Mouse (Mus musculus) thymus, postnatal 25 days (tissue): Measurements from ENCODE around the gene Pigr.

Experiments
- DNase-seq: peaks from one replicate; pipeline ENCODE4 v3.0.0; 2022

The Pigr gene

DNA sequence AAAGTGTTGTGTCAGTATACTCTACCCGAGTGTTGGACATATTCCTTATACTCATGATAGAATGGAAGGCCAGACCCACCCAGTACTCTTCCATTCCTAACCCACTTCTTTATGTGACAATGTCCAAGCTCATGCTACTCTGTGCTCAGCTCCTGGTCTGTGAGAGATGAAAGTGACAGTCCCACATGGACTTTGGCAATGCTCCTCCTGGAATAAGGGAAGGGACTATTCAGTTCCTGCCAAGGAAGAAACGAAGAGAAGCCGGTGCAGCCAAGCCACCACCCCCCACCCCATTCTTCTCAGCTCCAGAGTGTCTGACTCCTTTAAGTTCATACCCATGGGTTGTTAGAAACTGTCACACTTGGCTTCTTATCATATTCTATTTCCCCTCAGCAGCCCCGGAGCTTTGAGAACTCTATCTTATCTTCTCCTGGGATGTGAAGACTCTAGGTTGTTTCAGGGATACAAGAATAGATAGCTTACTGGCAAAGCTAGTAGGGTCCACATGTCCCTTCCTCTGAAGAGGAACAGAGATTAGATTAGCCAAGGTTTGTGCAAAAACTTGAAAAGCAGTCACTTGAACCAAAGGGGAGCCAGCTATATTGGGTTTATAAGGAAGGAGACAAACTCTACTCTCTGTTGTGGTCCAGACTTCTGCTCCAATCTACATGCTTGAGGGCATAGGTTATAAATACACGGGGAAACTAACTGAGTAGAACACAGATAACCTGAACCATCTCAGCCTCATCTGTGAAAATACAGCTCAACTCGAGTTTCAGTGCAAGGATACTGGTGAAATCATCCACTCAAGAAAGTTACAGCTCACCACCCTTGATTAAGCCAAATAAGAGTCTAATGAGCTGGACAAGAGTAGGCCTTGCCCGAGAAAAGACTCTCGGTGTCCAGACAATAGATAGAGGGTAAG lies 3.7 kb downstream of the Pigr start:
- DNase-seq, result no peak

GRCm38 (mm10) chr1:130832230-130833149 lies 6.0 kb downstream of the Pigr start:
- DNase-seq, result no peak

GRCm38 (mm10) chr1:130835161-130835936 lies 8.9 kb downstream of the Pigr start:
- DNase-seq, result no peak

DNA sequence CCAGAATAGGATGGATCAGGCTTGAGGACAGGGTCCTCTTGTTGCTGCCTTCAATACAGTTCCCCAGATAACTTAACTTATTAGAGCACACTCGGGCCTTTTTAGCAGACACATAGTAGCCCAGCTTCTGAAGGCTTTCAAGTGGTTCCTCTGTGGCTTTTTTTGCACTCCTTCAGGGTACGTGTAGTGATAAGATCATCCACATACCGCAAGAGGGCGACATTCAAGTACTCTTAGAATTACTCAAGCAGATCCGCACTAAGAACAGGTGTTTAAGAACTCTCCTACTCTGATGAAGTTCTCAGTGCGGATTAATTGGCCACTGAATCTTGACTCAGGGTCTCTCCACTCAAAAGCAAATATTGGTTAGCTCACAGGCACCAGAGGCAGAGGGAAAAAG lies 11.8 kb downstream of the Pigr start:
- peak; percentile 66 for DNase-seq

GRCm38 (mm10) chr1:130840599-130841379 lies 14.3 kb downstream of the Pigr start:
- no peak for DNase-seq

- no peak for DNase-seq
Observed at GRCm38 (mm10) chr1:130841621-130842020, 15.1 kb downstream of the Pigr start.

DNA sequence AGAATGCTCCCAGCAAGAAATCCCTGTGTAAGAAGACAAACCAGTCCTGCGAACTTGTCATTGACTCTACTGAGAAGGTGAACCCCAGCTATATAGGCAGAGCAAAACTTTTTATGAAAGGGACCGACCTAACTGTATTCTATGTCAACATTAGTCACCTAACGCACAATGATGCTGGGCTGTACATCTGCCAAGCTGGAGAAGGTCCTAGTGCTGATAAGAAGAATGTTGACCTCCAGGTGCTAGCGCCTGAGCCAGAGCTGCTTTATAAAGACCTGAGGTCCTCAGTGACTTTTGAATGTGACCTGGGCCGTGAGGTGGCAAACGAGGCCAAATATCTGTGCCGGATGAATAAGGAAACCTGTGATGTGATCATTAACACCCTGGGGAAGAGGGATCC lies 18.0 kb downstream of the Pigr start:
- no peak for DNase-seq

DNA sequence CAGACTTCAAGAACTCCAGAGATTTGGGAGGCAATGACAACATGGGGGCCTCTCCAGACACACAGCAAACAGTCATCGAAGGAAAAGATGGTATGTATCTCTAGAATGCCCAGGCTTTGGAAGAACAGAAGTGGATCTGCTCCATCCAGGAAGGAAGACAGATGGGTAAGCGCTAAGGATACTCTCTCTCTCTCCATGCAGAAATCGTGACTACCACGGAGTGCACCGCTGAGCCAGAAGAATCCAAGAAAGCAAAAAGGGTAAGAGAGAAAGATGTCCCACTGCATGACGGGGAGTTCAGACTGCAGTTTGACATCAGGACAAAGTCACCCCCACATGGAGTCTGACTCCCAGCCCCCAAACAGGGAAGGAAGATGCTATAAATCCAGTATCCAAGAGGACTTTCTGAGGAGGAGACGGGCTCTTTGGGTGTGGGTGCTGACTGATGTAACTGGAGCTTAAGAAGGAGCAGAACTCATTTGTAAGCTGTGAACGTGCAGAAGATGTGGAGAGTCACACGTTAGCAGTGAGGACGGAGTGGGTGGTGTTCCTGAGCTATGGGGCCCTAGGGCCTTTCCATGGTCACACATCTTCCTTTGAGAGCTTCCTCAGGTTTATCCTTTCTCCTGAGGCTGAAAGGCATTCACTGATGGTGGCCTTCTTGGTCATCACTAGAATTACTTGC lies 23.2 kb downstream of the Pigr start:
- DNase-seq, result no peak

DNA sequence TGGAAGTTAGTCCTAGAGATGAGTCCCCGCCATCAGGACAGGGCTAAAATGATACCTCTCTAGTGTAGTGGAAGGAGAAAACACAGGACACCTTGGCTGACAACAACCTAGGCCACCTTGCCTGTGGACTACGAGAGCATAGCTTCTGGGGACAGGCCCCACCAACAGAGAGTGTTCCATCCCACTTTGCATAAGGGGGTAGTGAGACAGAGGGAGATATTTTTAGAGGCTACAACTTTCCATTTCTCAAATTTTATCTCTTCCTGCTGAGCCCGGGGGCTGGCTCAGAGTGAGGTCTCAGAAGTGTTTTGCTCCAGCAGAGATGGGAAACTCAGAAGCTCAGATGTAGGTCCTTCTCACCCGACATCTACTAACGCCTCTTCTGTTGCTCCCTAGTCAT lies 23.9 kb downstream of the Pigr start:
- no peak for DNase-seq

GRCm38 (mm10) chr1:130854819-130855218 lies 28.3 kb downstream of the Pigr start:
- no peak for DNase-seq

DNA sequence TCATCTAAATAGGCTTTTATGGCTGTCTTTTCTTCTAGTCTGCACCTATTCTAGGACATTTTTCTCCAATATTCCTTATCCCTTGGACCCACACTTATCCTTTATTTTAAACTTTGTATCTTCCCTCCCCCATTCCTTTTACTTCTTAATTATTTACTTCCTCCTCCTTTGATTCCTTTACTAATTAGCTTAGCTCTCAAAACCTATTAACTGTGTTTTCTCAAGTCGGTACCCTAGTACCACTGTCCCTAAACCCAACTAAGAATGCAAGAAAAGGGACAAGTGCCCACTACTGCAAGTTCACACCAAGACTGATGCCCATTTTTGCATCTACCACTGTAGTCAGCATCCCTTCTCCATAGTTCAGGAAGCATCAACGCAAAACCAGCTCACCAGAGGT lies 29.2 kb downstream of the Pigr start:
- DNase-seq, result no peak

- DNase-seq, result no peak
Observed at GRCm38 (mm10) chr1:130857456-130857855, 31.0 kb downstream of the Pigr start.

DNA sequence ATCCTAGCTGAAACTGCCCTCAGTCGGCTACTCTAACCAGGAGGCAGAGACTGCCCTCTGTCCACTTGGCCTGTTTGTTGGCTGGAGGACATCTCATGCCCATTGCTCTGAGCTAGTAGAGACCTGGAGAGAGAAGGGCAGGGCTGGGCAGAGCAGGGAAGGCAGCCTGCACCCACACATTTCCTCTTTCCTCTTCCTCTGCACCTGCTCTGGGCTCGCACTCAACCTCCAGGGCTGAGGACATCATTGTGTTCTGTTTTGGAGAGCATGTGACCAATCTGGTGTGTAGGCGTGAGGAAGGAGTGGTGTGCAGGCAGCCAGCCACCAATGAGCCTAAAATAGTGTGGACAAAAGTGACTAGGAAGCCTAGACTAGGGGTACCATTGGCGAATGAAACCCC lies 37.8 kb downstream of the Pigr start:
- peak; percentile 59 for DNase-seq

- no peak for DNase-seq
Observed at GRCm38 (mm10) chr1:130864741-130865140, 38.3 kb downstream of the Pigr start.

- DNase-seq, result no peak
Observed at GRCm38 (mm10) chr1:130865541-130866221, 39.2 kb downstream of the Pigr start, which contains the start of gene Fcmr. TSS of gene Fcmr (plus strand) at chr1:130865669.

GRCm38 (mm10) chr1:130872912-130873311 lies 46.4 kb downstream of the Pigr start:
- DNase-seq, result no peak

DNA sequence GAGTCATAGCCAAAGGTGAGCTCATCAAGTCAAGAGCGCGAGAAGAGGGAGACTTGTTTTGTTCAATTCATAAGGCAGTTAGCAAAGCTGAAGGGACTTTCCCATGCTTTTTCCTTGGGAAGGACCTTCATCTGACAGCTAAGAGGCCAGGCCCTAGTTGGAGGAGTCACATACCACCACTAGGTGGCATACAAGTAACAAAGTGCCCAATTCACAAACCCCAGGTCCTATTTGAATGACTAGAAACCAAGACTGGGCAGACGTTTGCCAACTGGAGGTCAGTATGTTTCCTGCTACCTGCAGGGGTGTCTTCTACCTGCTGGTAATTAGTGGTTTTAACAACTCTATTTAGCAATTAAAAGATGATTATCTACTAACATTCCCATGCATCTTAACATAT lies 48.7 kb downstream of the Pigr start:
- peak; percentile 26 for DNase-seq

DNA sequence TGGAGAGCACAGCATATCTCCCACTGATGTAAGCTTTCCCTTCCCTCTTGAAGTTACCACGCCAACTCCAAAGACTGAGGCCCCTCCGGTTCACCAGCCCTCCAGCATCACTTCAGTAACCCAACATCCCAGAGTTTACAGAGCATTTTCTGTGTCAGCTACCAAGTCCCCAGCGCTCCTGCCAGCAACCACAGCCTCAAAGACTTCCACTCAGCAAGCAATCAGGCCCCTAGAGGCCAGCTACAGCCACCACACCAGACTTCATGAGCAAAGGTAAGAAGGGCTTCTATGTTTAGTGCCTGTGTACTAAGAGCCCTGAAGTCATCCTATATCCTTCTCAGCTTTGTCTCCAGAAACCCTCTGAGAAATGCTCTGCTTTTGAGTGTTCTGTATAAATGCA lies 49.4 kb downstream of the Pigr start:
- DNase-seq, result no peak

GRCm38 (mm10) chr1:130876931-130877509 lies 50.5 kb downstream of the Pigr start:
- DNase-seq, result peak; percentile 41

- peak; percentile 39 for DNase-seq
Observed at GRCm38 (mm10) chr1:130877889-130878614, 51.6 kb downstream of the Pigr start.
